Mouse (Mus musculus) regulatory T cell (primary cell): Measurements from ENCODE around the gene AI464131.

Experiments
- in situ Hi-C: fragments of 300-600 bp; cut with MboI, MseI; formaldehyde crosslinking; loops from one replicate; pipeline ENCODE4 v1.15.1; 2025; ENCODE audit warnings: high pct_unique_total_duplicates

The AI464131 gene

DNA sequence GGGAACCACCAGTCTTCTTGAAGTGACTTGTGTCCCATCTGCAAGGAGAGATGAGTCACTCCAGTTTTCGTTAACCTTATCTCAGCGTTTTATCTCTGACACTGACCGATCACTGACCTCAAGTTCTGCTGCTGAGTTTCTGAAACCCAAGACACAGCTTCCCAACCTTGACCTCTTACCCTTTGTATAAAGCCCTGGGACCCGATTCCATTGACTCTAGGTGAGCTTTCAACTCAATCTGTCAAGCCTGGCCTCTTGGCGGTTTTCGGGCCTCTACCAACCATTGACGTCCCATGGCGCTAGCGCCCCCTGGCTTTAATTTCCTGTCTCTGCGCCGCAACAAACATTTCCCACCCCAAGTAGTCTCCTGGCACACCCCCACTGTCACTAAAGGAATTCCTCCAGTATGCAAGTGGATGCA is 2.3 kb upstream of the AI464131 start:
- in situ Hi-C loops: no loop called here

- in situ Hi-C loops: no loop called here
Observed at GRCm38 (mm10) chr4:41504325-41504724, 1.4 kb upstream of the AI464131 start.

GRCm38 (mm10) chr4:41502171-41502940 is 520 bp downstream of the AI464131 start:
- in situ Hi-C loops: no loop called here

GRCm38 (mm10) chr4:41500787-41501186 is 2.1 kb downstream of the AI464131 start:
- in situ Hi-C loops: no loop called here

DNA sequence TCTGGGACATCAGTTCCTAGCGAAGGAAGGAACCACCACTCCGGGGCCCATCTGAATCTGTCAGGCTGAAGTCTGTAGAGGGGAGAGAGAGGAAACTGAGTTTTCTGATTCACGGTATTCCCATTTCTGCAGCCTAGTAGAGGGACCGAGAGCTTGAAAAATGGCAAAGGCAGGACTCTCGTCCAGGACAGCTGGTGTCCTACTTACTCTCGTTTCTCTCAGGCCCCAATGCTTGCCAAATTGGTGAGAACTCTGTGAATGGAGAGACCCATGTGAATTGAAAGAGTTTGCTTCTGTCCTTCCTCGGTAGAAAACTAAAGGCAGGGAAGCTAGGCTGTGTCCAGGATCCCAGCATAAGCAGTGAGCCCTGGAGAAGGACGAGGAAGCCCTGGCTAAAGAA is 3.3 kb downstream of the AI464131 start:
- in situ Hi-C loops: no loop called here

DNA sequence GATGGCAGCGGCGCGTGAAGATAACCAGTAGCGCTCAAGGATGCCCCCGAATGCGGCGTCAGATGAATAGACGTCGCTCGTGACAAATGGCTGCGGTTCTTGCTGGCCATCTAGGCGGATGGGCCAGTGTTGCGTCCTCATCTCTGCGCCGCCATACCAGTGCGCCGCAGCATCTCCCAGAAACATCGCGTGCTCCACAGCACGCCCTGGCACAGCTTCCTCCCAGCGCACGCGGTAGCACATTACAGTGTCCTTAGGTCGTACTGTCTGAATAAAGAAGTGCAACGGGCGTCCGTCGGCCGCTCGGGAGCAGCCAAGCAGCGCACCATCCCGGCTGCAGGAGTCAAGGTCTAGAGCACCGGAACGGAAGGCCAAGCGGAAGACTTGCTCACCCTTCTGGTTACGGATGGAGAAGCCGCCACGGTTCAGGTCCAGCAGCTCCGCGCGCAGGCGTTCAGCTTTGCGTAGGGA is 3.9 kb downstream of the AI464131 start:
- in situ Hi-C loops: no loop called here

GRCm38 (mm10) chr4:41497995-41498845 is 4.7 kb downstream of the AI464131 start:
- in situ Hi-C loops: no loop called here

DNA sequence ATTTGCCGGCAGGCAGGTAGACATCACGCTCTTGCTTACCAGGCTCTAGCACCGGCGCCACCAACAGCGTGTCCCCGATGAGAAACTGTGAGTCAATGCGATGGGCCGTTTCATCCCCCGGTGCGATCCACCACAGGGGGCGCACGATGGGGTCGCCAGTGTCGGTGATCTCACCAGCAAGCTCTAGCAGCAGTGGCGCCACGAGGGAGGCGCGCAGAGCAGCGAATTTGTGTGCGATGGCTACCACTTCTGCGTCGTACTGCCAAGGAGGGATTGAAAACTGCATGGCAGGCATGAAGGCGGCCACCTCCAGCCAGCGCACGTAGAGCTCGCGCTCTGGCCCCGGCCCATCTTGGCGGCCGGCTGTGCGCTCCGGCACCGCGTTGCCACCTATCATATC is 5.3 kb downstream of the AI464131 start:
- in situ Hi-C loops: no loop called here

DNA sequence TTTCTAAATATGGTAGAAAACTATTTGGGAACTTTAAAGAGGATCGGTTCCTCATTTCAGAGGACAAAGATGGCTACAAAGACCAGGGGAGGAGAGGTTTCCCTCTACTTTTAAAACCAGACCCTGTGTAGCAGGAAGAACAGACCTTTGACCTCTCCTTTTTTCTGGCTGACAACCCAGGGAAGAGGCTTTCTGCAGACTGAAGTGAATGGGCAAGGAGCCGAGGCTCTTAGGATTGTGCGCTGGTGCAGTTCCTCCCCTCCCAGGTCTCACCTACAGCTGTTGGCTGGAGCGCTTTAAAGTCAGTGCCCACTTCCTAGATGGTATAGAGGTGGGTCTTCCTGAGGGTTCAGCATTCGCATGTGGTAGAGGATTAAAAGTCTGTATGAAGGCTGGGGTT is 5.8 kb downstream of the AI464131 start:
- in situ Hi-C loops: no loop called here

GRCm38 (mm10) chr4:41495850-41496249 is 7.0 kb downstream of the AI464131 start:
- in situ Hi-C loops: no loop called here

DNA sequence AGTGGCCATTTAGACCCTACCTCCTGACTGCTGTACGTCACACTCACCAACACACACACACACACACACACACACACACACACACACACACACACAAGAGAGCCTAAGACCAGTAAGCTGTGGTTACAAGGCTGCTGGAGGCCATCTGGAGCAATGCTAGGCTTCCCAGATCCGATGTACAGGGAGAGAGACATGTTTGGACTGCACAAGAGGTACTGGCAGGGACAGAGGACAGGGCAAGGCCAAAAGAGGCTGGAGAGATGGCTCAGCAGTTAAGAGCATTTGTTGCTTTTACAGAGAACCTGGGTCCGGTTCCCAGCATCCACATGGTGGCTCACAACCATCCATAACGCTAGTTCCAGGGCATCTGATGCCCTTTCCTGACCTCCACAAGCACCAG is 7.8 kb downstream of the AI464131 start:
- in situ Hi-C loops: no loop called here

GRCm38 (mm10) chr4:41494378-41494777 is 8.5 kb downstream of the AI464131 start:
- in situ Hi-C loops: loop anchor here (5.0 kb wide), 1 partner anchor 52 kb away; no protein-coding TSS in a partner anchor

DNA sequence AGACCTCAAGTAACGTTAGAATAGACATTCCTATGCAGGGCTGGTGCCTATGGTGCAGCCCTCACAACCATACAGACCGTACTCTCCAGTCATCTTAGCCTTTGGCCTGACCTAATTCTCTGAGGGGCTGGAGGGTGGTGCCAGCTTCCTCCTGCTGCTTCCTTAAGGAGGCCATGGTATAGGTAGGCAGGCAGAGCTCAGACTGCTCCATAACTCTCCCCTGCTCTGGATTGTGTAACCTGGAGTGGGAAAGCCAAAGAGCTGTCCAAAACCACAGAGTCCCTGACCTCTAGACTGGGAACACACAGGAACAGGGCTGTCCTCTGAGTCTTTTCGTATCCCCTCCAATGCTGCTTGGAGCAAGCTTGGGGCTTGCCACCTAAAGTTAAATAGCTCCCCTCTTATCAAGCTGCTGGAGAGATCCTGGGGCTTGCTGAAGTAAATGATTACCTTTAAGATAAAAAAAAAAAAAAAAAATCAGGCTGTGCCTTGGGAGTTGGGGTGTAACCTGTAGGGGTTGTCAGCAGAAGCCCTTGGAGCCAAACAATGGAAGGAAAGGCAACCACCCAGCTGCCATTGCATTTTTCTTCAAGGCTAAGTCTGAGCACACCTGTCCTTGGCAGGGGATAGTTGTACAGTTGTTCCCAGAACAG is 9.3 kb downstream of the AI464131 start:
- in situ Hi-C loops: loop anchor here (5.0 kb wide), 1 partner anchor 51 kb away; no protein-coding TSS in a partner anchor

GRCm38 (mm10) chr4:41492951-41493350 is 9.9 kb downstream of the AI464131 start:
- in situ Hi-C loops: loop anchor here (5.0 kb wide), 1 partner anchor 51 kb away; no protein-coding TSS in a partner anchor

DNA sequence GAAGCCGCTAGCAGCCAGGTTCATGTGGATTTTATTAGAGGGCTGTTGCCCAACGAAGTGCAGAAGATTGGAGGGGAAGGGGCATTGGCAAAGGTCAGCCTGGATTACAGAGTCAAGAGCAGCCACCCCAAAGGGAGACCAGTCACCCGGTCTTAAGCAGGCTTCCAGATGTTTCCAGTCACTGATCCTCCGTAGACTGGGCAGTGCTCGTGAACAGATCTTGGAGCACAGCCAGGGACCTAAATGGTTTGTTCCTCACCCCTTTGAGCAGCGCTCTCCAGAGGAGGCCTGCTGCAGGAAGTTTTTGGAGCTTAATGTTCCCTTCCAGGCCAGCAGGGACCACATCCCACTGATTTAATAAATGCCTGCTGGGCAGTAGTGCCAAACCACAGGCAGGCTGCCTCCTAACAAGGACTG is 21.3 kb downstream of the AI464131 start:
- in situ Hi-C loops: no loop called here

DNA sequence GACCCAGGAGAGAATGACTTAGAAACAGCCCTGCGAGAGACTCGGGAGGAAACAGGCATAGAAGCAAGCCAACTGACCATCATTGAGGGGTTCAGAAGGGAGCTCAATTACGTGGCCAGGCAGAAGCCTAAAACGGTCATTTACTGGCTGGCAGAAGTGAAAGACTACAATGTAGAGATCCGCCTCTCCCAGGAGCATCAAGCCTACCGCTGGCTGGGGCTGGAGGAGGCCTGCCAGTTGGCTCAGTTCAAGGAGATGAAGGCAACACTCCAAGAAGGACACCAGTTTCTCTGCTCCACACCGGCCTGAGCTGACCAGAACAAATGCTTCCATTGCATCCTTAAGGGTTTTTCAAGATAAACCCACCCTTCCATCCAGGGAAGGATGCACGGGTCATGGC is 22.6 kb downstream of the AI464131 start:
- in situ Hi-C loops: no loop called here

- in situ Hi-C loops: no loop called here
Observed at GRCm38 (mm10) chr4:41479456-41479804, 23.4 kb downstream of the AI464131 start.

GRCm38 (mm10) chr4:41478751-41479455 is 24.0 kb downstream of the AI464131 start:
- in situ Hi-C loops: no loop called here

- in situ Hi-C loops: no loop called here
Observed at GRCm38 (mm10) chr4:41477648-41478160, 25.2 kb downstream of the AI464131 start.

DNA sequence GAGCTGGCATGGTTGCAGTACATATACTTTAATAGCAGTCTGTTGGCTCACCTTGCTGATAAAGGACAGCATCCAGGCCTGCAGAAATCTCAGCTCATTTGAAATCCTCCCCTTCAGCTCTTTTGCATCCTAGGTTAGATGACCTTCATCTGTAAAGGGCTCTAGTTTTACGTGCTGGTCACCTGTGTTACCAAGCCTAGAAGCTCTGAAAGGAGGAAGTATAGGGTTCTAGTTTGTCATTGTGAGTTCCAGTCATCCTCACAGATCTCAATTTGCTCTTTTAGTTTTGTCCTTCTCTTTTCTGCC is 31.5 kb downstream of the AI464131 start:
- in situ Hi-C loops: no loop called here

DNA sequence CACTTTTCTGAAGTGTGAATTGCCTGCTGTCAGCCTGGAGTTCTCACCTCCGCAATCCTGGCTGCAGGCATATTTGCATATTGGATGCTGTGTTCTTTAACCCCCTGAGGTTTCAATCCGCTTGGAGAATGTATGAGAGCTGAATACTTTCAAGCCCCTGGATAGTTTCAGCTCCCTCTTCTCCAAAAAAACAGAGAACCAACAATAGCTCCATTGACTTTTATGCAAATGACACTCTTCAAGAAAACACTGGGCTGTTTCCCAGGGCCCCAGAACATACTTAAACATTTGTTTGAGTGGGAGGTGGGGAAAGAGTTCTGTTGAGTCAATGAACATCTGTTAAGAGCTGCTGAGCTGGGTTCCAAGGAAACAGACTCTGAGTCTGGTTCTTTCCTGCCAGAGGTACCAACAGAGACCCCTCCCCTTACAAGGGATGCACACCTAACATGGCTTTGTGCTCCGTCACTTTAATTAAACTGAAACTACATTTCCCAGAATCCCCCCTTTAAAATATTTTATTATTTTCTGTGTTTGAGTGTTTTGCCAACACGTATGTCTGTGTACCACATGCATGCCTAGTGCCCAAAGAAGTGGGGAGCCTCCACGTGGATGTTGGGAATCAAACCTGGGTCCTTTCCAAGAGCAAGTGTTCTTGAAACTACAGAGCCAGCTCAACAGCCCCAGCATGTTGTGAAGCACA is 32.0 kb downstream of the AI464131 start:
- in situ Hi-C loops: no loop called here
